Mouse (Mus musculus): ENCODE measurements around the gene Hist1h3h.

DNA sequence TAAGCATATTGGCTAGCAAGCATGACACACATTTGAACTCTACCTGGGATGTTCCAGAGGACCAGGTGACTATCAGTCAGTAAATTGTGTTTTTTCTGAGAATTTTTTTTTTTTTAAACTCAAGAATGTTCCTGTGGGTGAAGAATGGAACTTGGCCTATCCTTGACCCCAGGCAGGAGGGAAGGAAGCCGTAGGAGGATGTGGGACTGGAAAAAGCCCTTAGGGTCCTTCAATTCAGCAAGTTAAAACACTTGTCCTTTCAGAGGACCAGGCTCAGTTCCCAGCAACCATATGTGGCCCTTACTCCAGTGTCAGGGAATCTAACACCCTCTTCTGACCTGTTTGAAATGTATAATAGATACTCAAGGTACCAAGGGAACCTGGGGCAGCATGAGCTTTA is 12.1 kb downstream of the Hist1h3h start:
- no peak for TF ChIP-seq CTCF (IDR thresholded peaks at IDR 0.05; ENCODE audit: low read depth)
- TF ChIP-seq EP300 (optimal IDR thresholded peaks at IDR 0.05), result no peak
